Mouse (Mus musculus) limb, embryonic 10.5 days (tissue): ENCODE results near the gene Zfp51. TPM values are rescaled to one million over a fixed set of nuclear protein-coding genes. Genes with fewer than 3 reads are reported as not detected.
"Not testable (repeated sequence)": the region's sequence is repeated elsewhere in the genome, so short reads cannot be mapped to it uniquely, and the experiment has no call there.

Experiments used
- DNase-seq: peaks from one replicate; pipeline ENCODE4 v3.0.0-alpha.2; 2017; ENCODE audit warnings: low spot score
- H3K27ac ChIP-seq: fragments of 300-500 bp; sonication (generic); 2 replicates; pipeline ENCODE4 v1.5.1; 2016; ENCODE audit warnings: mild to moderate bottlenecking
- H3K27me3 ChIP-seq: fragments of 300-500 bp; sonication (generic); 2 replicates; pipeline ENCODE4 v1.6.1; 2016; ENCODE audit warnings: low read depth, mild to moderate bottlenecking; ENCODE audit not compliant: poor library complexity, severe bottlenecking
- H3K36me3 ChIP-seq: fragments of 300-500 bp; sonication (generic); 2 replicates; pipeline ENCODE4 v1.6.1; 2016; ENCODE audit warnings: mild to moderate bottlenecking, moderate library complexity
- H3K4me1 ChIP-seq: fragments of 300-500 bp; sonication (generic); 2 replicates; pipeline ENCODE4 v1.6.1; 2016
- H3K4me3 ChIP-seq: fragments of 300-500 bp; sonication (generic); 2 replicates; pipeline ENCODE4 v1.5.1; 2016; ENCODE audit warnings: mild to moderate bottlenecking, moderate library complexity
- H3K9me3 ChIP-seq: fragments of 300-500 bp; sonication (generic); replicated peaks from 2 replicates; pipeline ENCODE4 v1.6.1; 2016; ENCODE audit warnings: mild to moderate bottlenecking
- WGBS: fragments of 180-500 bp; shearing (Covaris S2); methylation state at CpG from one replicate; pipeline ENCODE4 v1.1.7; 2016; 5-methylcytosine and 5-hydroxymethylcytosine counted together
- polyA plus RNA-seq: library from polyadenylated mRNA; unstranded; fragments of >200 nt; fragmentation: Nextera tagmentation; extraction: Ambion mirVana; gene quantifications from 2 replicates; pipeline ENCODE4 v1.2.1, GENCODE M21; 2016

Gene Zfp51
- polyA plus RNA-seq, 1 experiment from 2014 or later, result 15.6 TPM

- H3K4me3 ChIP-seq, DNase-seq, H3K36me3 ChIP-seq, H3K27me3 ChIP-seq, H3K9me3 ChIP-seq, H3K4me1 ChIP-seq, H3K27ac ChIP-seq: not testable (repeated sequence)
- WGBS, result 85% methylated on average over 10 of the region's 10 CpGs
Measured at GRCm38 (mm10) chr17:21478103-21478777, 28.1 kb downstream of the Zfp51 start.

- 1% methylated on average over 34 of the region's 34 CpGs for WGBS
- Histone ChIP-seq H3K27ac (peak within 1 kb of the TSS; percentile 84), H3K4me3 (peak within 1 kb of the TSS; percentile 69), H3K27me3 (no peaks in the 10 kb centered on the region), H3K36me3 (peaks cover 5% of the 10 kb centered on the region), H3K4me1 (peaks cover 8% of the 10 kb centered on the region; the same call in 1 of the 2 replicates), H3K9me3 (no peaks in the 10 kb centered on the region)
- peak; percentile 80 for DNase-seq
Measured at GRCm38 (mm10) chr17:21488760-21489499, 38.8 kb downstream of the Zfp51 start, which contains the start of gene Zfp53. Zfp53 (plus strand) TSS chr17:21488998.

- H3K27ac ChIP-seq, result peak overlapping the region; percentile 84
Measured at GRCm38 (mm10) chr17:21489500-21490001, 39.4 kb downstream of the Zfp51 start.

GRCm38 (mm10) chr17:21501365-21501764, 51.2 kb downstream of the Zfp51 start:
- Histone ChIP-seq H3K9me3 (0 out of 2 replicates have a peak, but pooled peaks cover under 1% of the 10 kb centered on the region), H3K27ac (no peak overlapping the region), H3K36me3 (peaks cover 14% of the 10 kb centered on the region), H3K4me1 (no peaks in the 10 kb centered on the region), H3K4me3 (no peak overlapping the region), H3K27me3 (no peaks in the 10 kb centered on the region)
- DNase-seq, result no peak
- WGBS, result 89% methylated on average over 1 of the region's 1 CpGs

More at GRCm38 (mm10) chr17:21489500-21490001, 39.4 kb downstream of the Zfp51 start:
- no peak for DNase-seq
- peaks cover 8% of the 10 kb centered on the region; the same call in 1 of the 2 replicates for H3K4me1 ChIP-seq
- peaks cover 5% of the 10 kb centered on the region for H3K36me3 ChIP-seq
- no peaks in the 10 kb centered on the region for H3K9me3 ChIP-seq
- H3K4me3 ChIP-seq, result peak overlapping the region; percentile 69
- 24% methylated on average over 8 of the region's 8 CpGs for WGBS
- H3K27me3 ChIP-seq, result no peaks in the 10 kb centered on the region

DNA sequence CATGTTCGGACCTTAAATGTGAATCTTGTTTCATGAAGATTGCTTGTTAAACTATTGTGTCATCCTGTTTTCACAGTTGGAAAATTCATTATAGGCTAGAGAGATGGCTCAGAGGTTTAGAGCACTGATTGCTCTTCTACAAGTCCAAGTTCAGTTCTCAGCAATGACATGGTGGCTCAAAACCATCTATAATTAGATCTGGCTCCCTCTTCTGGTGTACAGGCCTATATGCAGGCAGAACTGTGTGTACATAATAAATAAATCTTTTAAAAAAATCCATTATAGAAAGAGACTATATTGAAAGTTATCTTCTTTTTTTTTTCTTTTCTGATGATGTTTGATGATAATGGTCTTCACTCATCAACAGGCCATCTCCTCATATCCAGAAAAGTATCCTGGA, 54.4 kb downstream of the Zfp51 start:
- Histone ChIP-seq H3K27me3 (no peaks in the 10 kb centered on the region), H3K9me3 (no peaks in the 10 kb centered on the region), H3K27ac (no peak overlapping the region), H3K36me3 (peaks cover 23% of the 10 kb centered on the region), H3K4me1 (no peaks in the 10 kb centered on the region), H3K4me3 (no peak overlapping the region)
- 98% methylated on average over 1 of the region's 1 CpGs for WGBS
- DNase-seq, result no peak

DNA sequence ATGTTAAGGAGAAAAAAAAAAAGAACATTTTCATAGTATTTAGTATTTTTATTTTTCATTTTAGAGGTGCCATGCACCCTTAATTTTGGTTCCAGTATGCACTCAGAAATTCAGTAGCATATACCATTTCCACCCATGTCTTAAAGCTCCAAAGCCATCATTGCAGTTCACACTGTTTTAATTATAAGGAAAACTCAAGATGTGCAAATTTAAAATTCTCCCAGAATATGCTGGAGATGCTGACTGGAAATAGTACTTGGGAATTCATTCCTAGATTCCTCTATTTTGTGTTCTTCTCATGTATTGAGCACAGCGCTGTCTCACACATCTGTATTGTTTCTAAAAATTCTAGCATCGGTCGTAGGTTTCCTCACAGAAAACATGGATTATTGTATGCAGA, 56.1 kb downstream of the Zfp51 start:
- no peaks in the 10 kb centered on the region for H3K9me3 ChIP-seq
- DNase-seq, result no peak
- H3K27ac ChIP-seq, result no peak overlapping the region
- no peak overlapping the region for H3K4me3 ChIP-seq
- H3K36me3 ChIP-seq, result peaks cover 23% of the 10 kb centered on the region
- H3K4me1 ChIP-seq, result no peaks in the 10 kb centered on the region
- H3K27me3 ChIP-seq, result no peaks in the 10 kb centered on the region
- over 99% methylated on average over 3 of the region's 3 CpGs for WGBS

DNA sequence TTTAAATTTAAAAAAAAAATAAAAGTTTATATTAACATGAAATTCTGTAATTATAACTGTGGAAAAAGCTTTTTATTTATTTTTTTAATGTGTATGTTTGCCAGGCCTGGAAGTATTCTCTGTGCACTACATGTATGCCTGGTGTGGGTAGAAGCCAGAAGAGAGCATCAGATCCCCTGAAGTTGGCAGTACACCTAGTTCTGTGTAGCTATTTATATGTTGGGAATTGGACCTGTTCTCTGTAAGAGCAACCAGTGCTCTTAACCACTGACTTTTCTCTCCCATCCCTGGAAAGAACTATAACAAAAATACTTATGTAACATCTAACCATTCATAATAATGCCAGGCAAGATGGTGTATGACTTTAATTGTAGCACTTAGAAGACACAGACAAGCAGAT, 59.6 kb downstream of the Zfp51 start:
- Histone ChIP-seq H3K36me3 (peaks cover 25% of the 10 kb centered on the region), H3K27me3 (no peaks in the 10 kb centered on the region), H3K4me1 (no peaks in the 10 kb centered on the region), H3K27ac (no peak overlapping the region), H3K4me3 (no peak overlapping the region), H3K9me3 (no peaks in the 10 kb centered on the region)
- DNase-seq, result no peak

Other genes starting within 250 kb of the Zfp51 start
- gene Vmn1r234, start 224.3 kb upstream of the Zfp51 start, polyA plus RNA-seq, result not detected in 2 replicates
- gene Vmn1r235, start 194.0 kb upstream of the Zfp51 start, polyA plus RNA-seq, result not detected in 2 replicates
- gene Vmn1r236, start 167.4 kb upstream of the Zfp51 start, polyA plus RNA-seq, result not detected in 2 replicates
- not detected in 2 replicates for gene Vmn1r237, start 138.5 kb upstream of the Zfp51 start, polyA plus RNA-seq
- gene Zfp677, start 66.6 kb upstream of the Zfp51 start, polyA plus RNA-seq, result 1.7 and 2.0 TPM in 2 replicates
- 2.7 and 3.4 TPM in 2 replicates for gene Zfp54, start 27.1 kb upstream of the Zfp51 start, polyA plus RNA-seq
- 7.2 and 9.2 TPM in 2 replicates for gene Zfp53, start 38.6 kb downstream of the Zfp51 start, polyA plus RNA-seq
- gene Zfp52, start 85.2 kb downstream of the Zfp51 start, polyA plus RNA-seq, result 2.0 and 2.6 TPM in 2 replicates
- 13.0 and 13.5 TPM in 2 replicates for gene Zfp948, start 116.6 kb downstream of the Zfp51 start, polyA plus RNA-seq
- 3.0 and 4.1 TPM in 2 replicates for gene Zfp983, start 200.2 kb downstream of the Zfp51 start, polyA plus RNA-seq
- 4.8 and 6.0 TPM in 2 replicates for gene Gm10226, start 241.5 kb downstream of the Zfp51 start, polyA plus RNA-seq